Mouse (Mus musculus) C2C12 (cell line): ENCODE data around the gene Celf6.

Experiments
- CEBPB ChIP-seq: IDR thresholded peaks from one replicate; pipeline ENCODE4 v1.6.1; 2011; ENCODE audit warnings: low read depth, mild to moderate bottlenecking, control low read depth, moderate library complexity
- CTCF ChIP-seq: IDR thresholded peaks from one replicate; pipeline ENCODE4 v1.5.1; 2011; ENCODE audit not compliant: control insufficient read depth, insufficient read depth, insufficient read length
- USF1 ChIP-seq: IDR thresholded peaks from one replicate; pipeline ENCODE4 v1.6.1; 2011; ENCODE audit warnings: low read depth, mild to moderate bottlenecking, control low read depth, moderate library complexity

- TF ChIP-seq CTCF (no peak), CEBPB (no peak), USF1 (no peak)
Measured at GRCm38 (mm10) chr9:59617307-59617973, 39.7 kb downstream of the Celf6 start.
